Mouse (Mus musculus) liver, postnatal 0 days (tissue): ENCODE measurements around the gene Ddx42.
A peak's percentile ranks its signal among the peaks of the same experiment; 100 is the strongest.

Source experiments
- CTCF ChIP-seq: sonication (generic); IDR thresholded peaks from 2 replicates; pipeline ENCODE4 v1.5.1; 2016; ENCODE audit warnings: antibody characterized with exemption, low read depth
- EP300 ChIP-seq: IDR thresholded peaks from 2 replicates; pipeline ENCODE4 v1.6.1; 2016; ENCODE audit warnings: antibody characterized with exemption, low read depth, mild to moderate bottlenecking

GRCm38 (mm10) chr11:106246834-106247233 is 30.1 kb downstream of the Ddx42 start:
- TF ChIP-seq EP300: no peak
- peak; percentile 63 for TF ChIP-seq CTCF
